Mouse (Mus musculus): ENCODE measurements around the gene Ankdd1a.

Gene Ankdd1a

GRCm38 (mm10) chr9:65492851-65493250, 27.1 kb downstream of the Ankdd1a start:
- DNase-seq, result no peak

GRCm38 (mm10) chr9:65492351-65492750, 27.6 kb downstream of the Ankdd1a start:
- no peak for DNase-seq

GRCm38 (mm10) chr9:65491476-65491875, 28.5 kb downstream of the Ankdd1a start:
- no peak for DNase-seq

- no peak for DNase-seq
Measured at GRCm38 (mm10) chr9:65480071-65480470, 39.9 kb downstream of the Ankdd1a start.

GRCm38 (mm10) chr9:65479158-65479557, 40.8 kb downstream of the Ankdd1a start:
- DNase-seq, result no peak

GRCm38 (mm10) chr9:65472769-65473168, 47.2 kb downstream of the Ankdd1a start:
- no peak for DNase-seq

GRCm38 (mm10) chr9:65467686-65468085, 52.3 kb downstream of the Ankdd1a start:
- DNase-seq, result no peak

GRCm38 (mm10) chr9:65465241-65465640, 54.8 kb downstream of the Ankdd1a start:
- DNase-seq, result no peak

- no peak for DNase-seq
Measured at GRCm38 (mm10) chr9:65464161-65464560, 55.8 kb downstream of the Ankdd1a start.

GRCm38 (mm10) chr9:65462544-65462943, 57.4 kb downstream of the Ankdd1a start:
- no peak for DNase-seq

- peak; percentile 98 for DNase-seq
Measured at GRCm38 (mm10) chr9:65460732-65461442, 59.1 kb downstream of the Ankdd1a start, which contains the start of gene Spg21. Gene Spg21, plus strand, starts transcription at chr9:65460947.

- DNase-seq, result no peak
Measured at GRCm38 (mm10) chr9:65460198-65460597, 59.8 kb downstream of the Ankdd1a start.

GRCm38 (mm10) chr9:65458975-65459374, 61.0 kb downstream of the Ankdd1a start:
- no peak for DNase-seq

- DNase-seq, result no peak
Measured at GRCm38 (mm10) chr9:65447951-65448350, 72.0 kb downstream of the Ankdd1a start.

- DNase-seq, result no peak
Measured at GRCm38 (mm10) chr9:65444692-65445091, 75.3 kb downstream of the Ankdd1a start.

All from thymus, postnatal 4 days (tissue).